Mouse (Mus musculus) mature B cell (primary cell): ENCODE data around the gene Ifi35.
"Not testable (repeated sequence)": the region's sequence is repeated elsewhere in the genome, so short reads cannot be mapped to it uniquely, and the experiment has no call there.

Experiments
- in situ Hi-C: fragments of 300-500 bp; cut with MboI; formaldehyde crosslinking; loops from 2 replicates; pipeline ENCODE4 v1.14.3; 2019

Gene Ifi35

DNA sequence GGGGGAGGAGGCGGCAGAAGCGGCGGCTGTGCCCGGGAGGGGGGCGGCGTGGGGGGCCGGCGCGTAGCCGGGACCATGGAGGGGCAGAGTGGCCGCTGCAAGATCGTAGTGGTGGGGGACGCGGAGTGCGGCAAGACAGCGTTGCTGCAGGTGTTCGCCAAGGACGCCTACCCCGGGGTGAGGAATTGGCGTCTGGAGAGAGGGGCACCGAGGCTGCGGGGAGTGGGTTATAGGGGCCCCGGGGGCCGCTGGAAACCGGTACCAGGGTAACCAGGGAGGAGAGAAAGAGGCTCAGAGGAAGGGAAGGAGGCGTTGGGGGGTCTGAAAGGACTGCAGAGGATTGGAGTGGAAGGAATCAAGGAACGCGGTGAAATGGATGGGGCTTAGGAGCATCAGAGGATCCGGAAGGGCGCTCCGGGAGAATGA is 20.1 kb downstream of the Ifi35 start:
- in situ Hi-C loops = no loop called here

DNA sequence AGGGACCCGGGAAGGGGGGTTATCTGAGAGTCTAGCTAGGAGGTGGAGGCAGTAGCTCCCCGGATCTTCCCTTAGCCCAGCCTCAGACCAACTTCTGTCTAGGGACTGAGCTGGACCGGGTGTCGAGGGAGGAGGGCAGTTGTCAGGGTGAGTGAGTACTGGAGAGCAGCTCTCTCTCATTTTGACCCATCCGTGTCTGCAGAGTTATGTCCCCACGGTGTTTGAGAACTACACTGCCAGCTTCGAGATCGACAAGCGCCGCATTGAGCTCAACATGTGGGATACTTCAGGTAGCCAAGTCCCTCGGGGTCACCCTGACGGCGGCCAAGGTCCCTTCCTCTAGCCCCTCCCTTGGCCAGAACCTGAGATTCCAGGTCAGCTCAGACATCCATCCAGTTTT is 20.5 kb downstream of the Ifi35 start:
- in situ Hi-C loops = no loop called here

DNA sequence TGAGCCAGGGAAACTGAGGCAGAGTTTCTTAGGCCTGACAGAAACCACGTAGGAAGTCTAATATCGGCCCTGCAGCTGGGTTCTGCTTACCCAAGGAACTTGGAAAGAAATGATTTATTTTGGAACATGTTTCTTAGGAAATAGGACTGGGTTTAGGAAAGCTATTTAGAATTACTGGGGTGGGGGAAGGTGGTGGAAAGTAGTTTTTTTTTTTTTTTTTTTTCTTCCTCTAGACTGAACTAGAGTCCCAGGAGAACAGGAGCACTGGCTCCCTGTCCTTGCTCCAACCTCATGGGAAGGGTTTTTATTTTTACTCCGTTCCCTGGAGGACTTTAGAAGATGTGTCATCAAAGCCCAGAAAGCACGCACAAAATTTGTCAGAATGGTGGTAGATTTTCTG is 20.9 kb downstream of the Ifi35 start:
- in situ Hi-C loops = no loop called here

DNA sequence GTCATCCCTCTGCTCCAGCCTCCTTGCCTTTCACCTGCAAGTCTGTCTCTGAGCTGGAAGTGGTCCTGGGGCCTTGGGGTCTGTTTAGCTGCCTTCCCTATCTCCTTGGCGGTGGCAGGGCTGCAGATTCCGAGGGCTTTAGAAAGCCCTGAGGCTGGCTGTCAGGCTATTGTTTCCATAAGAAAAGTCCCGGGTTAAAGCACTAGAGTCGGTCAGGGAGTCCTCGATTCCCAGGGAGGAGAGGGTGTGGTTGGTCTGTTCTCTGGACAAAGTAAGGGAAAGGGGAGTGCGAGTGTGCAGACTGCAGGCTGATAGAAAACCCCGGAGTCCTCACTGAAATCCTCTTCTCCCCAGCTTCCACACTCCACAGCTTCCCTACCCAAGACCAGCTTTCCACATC is 22.0 kb downstream of the Ifi35 start:
- in situ Hi-C loops = no loop called here

DNA sequence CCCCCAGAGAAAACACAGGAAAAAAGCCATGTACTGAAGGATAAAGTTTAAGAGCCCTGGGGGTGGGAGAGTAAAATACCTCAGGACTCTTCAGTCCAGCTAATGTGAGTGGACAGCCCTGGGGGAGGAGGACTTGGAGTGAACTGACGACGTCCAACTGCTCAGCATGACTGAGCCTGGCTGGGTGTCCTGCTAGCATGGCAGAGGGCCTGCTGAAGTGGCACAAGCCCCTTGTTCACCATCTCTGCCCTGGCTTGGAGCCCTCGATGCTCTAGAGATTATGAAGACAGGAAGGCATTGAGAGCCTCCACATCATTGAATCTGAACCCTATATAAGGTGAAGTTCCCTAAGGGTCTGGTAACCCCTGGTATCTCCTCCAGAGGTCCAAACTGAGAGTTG is 23.7 kb downstream of the Ifi35 start:
- in situ Hi-C loops = no loop called here

DNA sequence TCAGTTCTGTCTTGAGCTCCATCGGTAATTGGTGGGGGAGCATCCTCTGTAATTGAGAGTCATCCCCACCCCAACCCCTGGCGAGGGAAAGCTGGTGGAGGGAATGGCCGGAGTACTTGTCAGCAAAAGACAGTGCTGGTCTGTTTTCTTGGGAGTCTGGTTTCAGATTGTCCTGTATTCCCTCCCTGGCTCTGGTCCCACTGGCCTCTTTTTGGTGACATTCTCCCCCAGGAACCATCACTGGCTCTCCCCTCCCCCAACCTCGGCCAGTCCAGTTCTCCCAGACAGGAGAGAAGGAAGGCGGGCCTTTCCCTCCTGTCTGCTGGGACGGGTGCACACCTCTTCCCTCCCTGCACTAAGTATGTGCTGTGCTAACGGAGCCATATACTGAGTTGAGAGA is 24.1 kb downstream of the Ifi35 start:
- in situ Hi-C loops = no loop called here

DNA sequence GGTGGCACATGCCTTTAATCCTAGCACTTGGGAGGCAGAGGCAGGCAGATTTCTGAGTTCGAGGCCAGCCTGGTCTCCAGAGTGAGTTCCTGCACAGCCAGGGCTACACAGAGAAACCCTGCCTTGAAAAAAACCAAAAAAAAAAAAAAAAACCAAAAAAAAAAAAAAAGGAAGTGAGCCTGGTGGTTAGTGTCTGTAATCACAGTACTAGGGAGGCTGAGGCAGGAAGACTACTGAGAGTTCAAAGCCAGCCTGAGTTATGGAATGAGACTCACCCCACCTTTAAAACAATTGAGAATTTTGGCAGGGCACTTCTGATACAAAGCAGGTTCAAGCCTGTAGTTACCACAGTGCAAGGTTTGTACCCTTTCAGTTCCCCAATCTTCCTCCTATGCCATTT is 25.5 kb downstream of the Ifi35 start:
- in situ Hi-C loops = not testable (repeated sequence)

DNA sequence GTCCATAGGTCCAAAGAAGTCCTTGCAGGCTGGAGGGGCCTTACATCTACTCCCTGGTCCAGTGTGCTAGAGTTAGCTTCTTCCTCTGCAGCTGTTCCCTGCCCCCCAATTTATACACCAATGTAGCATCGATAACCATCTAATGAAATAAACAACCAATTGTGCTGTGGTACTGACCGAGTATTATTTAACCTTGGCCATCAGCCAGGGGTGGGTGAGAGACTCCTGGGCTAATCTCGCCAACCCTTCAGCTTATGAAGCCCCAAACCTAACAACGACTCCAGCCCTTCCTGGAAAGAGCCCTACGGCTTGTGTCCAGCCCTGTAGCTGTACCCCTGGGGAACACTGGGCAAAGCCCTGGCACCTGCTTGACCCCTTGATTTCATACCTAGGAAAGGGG is 26.1 kb downstream of the Ifi35 start:
- in situ Hi-C loops = no loop called here

DNA sequence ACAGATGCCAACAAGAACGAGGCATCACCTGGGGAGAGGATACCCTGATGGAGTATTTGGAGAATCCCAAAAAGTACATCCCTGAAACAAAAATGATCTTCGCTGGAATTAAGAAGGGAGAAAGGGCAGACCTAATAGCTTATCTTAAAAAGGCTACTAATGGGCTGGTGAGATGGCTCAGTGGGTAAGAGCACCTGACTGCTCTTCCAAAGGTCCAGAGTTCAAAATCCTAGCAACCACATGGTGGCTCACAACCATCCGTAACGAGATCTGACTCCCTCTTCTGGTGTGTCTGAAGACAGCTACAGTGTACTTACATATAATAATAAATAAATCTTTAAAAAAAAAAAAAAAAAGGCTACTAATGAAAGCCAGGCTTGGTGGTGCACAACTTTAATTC is 28.2 kb downstream of the Ifi35 start:
- in situ Hi-C loops = not testable (repeated sequence)

DNA sequence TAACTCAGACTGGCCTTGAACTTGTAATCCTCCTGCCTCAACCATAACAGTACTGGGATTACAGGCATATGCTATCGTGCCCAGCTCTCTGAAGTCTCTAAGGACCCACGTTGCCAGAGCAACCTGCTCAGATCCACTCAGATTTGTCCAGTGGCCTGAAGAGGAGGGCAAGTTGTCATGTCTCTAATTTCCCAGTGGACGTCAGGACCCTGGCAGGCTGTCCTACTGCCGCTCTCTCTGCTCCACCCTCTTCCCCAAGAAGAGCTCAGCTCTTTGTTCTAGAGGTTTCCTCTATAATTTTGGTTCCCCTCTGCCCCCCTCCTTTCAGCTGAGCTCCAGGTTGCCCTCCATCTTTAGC is 29.0 kb downstream of the Ifi35 start:
- in situ Hi-C loops = no loop called here

DNA sequence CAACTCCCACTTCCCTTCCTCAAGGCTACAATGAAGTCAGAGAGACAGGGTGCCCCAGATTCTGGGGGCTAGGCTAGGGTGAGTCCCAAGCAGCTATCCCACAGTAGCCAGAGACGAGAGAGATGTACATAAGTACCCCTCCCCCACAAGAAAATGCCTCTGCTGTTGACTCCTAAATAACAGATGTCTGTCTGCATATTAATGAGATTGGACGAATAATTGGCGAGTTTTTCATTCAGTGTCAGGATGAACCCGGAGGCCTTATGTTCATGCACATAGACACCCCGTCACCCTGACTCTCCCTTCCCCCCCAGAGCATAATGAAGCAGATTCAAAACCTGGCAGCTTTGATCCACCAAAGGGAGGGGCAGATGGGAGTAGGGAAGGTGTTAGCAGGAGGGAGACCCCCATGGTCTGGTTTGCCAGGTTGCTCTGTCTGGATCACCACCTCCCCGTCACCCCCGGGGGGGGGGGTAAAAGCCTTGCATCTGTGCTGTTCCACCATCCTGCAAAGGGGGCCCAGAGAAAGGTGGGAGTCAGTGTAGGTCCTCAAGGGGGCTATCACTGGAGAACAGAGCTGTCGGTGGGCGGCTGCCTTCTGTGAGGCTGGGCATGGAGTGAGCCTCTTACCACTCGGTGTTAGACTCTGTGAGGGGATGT is 29.5 kb downstream of the Ifi35 start:
- in situ Hi-C loops = no loop called here

DNA sequence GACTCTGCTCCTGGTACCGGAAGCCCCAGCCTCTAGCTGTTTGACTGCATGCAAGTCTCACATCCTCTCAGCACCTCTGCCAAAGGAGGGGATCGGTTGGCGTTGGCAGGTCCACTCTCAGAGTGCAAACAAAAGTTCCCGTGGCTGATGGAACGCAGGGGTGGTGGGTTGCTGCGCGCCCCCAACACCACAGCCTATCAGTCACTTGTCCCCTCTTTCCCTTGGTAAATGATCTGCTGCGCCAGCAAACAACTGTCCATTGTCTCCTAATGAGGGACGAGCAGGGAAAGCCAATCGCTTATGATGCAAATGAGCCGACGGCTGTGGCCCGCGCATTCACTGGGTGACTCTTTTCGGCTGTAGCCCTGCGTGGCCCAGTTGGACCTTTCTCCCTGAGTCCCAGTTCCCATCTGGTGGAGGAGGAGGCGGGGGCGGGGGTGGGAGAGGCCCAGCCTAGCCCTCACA is 31.0 kb downstream of the Ifi35 start:
- in situ Hi-C loops = no loop called here

DNA sequence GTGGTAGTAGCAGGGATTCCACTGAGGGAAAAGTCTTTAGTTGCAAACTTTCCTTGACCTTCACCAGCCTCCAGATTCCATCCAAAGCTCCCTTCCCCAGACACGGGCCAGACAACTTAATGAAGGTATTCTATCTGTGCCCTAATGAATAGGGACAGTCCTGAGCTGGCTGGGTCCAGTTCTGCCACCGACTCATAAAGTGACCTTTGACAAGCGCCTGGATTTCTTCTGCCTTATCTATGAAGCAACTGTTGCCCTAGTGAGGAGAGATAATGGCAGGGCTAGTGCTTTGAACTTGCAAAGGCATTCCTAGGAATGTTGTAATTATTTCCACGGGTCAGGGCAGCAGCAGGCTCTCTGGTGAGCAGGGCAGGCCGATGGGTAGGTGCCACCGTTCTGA is 32.7 kb downstream of the Ifi35 start:
- in situ Hi-C loops = no loop called here

DNA sequence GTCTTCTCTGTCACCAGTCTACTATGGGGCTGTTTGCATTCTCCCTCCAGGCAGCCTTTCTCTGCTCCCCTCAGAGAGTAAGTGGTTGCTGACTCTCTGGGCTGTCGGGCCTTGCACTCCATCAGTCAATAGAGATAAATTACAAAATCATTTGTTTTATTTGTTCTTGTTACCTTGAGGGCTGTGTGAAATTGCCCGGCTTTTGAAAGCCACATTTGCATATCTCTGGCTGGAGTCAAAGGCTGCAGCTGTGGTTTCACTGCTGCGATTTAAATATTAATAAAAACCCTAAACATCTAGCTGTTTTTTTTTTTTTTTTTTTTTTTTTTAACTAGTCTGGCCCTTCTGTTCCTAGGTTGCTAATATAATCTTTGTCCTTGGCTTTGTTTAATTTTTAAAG is 35.6 kb downstream of the Ifi35 start:
- in situ Hi-C loops = no loop called here

DNA sequence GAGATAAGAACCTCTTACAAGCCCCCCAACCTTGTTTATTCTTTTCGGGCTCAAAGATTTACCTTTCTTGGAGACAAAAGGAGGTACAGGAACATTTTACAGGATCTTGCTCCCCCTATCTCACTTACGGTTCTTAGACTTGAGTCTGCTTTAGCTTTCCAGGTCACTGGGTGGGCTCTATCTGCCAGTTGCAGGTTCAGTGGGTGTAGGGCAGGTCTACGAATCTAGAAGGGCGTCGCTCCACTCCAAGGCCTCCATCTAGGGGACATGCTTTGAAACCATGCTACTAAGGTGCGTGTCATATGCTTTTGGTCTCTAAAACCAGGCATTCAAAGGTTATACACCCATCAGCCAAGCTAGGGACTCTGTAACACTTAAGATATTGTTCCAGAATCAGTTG is 36.0 kb downstream of the Ifi35 start:
- in situ Hi-C loops = no loop called here

DNA sequence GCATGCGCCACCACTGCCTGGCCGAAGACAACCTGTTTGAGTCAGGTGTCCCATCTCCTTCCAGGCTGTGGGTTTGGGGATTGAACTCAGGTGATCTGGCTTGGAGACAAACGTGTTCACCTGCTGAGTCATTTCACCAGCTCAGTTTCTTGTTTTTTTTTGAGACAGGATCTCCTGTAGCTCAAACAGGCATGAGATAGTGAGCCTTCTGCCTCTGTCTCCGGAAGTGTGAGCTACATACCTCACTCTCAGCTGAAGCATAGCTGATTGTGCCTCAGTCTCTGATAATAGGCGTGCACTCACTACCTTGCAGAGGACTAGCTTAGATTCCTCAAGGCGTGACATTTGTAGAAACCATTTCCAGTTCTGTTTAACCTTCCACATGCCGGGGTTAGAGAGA is 36.6 kb downstream of the Ifi35 start:
- in situ Hi-C loops = no loop called here

DNA sequence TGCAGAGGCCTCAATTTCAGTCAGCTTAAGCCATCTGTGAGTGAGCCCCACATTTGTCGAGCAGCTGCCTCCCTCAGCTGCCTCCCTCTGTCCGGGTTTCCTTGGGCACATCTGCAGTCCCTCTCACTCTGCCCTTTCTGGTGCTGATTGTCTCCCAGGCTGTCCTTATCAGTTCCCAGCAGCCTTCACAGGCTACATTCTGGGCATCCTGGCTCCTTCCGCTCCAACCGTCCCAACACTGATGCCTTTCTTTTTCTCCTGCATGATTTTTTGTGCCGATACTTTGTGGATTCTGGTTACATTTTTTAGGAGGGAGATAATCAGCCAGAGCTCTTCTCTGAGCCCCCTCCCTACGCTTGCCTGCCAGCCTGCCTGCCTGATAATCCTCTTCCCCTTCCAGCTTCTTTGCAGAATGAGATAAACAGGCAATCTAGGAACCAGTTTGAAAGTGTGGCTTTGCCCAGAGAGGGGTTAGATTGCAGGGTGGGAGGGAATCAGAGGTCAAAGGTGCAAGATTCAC is 37.4 kb downstream of the Ifi35 start:
- in situ Hi-C loops = no loop called here

DNA sequence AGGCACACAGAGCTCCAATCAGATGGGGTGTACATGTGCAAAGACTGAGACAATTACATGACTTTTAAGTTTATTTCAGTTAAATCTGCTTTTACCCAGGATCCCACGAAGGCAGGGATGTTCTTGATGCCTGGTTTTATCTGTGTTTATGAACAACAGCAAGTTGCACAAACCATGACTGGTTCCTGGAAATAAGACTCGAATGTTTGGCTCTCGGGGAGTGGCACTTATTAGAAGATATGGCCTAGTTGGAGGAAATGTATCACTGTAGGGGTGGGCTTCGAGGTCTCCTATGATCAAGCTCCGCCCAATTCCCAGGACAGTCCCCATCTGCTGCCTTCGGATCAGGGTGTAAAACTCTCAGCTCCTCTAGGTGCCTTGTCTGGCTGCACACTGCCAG is 37.9 kb downstream of the Ifi35 start:
- in situ Hi-C loops = no loop called here

DNA sequence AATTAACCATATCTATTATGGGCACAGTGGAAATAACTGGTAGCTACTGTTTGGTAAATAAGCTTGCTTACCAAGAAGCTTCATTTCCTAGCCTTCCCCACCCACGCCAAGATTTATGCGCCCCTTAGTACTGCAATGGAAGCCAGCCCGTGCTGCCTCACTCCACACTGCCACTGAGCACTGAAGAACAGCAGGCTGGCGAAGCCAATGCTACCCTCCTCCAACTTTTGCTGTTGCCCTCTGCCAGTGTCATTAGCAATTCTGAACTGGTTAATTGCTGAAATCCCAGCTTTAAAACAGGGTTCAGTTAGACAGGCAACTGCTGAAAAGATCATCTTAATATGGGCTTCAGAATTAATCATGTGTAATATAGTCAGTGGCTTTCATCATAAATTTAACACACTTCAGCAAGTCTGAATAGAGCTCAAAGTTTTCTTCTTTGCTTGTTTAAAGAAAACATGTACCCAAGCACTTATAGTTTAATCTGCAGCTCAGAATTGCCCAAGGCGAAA is 58.1 kb downstream of the Ifi35 start:
- in situ Hi-C loops = no loop called here

DNA sequence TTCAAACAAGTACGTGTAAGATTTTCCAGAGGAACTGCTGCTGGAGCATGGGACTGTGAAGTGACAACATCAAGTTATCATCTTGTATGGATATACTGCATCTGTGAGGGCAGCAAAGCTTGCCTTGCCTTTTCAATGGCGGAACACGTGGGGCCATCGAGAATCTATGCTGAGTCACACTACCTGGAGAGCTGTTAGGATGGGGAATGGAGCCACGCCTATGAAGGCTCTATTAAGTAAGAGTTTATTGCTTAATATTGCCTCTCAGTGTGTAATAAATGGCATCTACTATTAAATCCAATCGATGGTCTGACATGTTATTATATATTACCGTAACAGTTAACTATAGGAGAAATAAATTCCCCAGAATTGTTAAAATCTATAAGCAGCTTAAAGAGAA is 58.9 kb downstream of the Ifi35 start:
- in situ Hi-C loops = no loop called here
